Mouse (Mus musculus) olfactory bulb, adult 2 months (tissue): ENCODE data around the gene Stard3.

Experiments used
- CTCF ChIP-seq: fragments of 200-500 bp; IDR thresholded peaks from 2 replicates; pipeline ENCODE4 v1.5.1; 2012; ENCODE audit warnings: low read depth, mild to moderate bottlenecking, low read length, moderate library complexity; ENCODE audit not compliant: insufficient read depth
- POLR2A ChIP-seq: fragments of 200-500 bp; IDR thresholded peaks from 2 replicates; pipeline ENCODE4 v1.6.1; 2012; ENCODE audit warnings: mild to moderate bottlenecking, low read depth, low read length, moderate library complexity; ENCODE audit not compliant: insufficient read depth

DNA sequence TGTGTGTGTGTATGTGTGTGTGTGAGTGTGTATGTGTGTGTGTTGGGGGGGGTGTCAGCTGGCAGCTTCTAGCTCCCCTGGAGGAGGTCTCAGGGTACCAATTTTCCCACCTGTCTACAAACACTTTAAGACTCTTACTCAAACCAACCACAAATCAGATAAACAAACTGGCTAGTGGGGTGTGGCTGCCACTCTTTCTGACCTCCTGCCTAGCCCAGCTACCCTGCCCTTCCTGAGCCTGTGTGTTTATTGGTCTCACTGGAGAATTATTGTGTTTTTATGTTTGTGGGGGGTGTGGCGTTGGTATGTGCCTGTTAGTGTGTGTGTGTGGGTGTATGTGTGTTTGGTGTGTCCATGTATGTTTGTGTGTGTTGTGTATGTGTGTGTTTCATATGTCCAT lies 58.9 kb downstream of the Stard3 start:
- no peak for TF ChIP-seq POLR2A
- no peak for TF ChIP-seq CTCF
